Mouse (Mus musculus): ENCODE results near the gene Prss56.

GRCm38 (mm10) chr1:87230606-87231005, 47.5 kb downstream of the Prss56 start:
- TF ChIP-seq POLR2A (IDR thresholded peaks at IDR 0.05; ENCODE audit: low read depth, low read length) (no peak), CTCF (IDR thresholded peaks at IDR 0.05; ENCODE audit: borderline replicate concordance, insufficient read depth, low read length) (no peak)

All from embryonic fibroblast, embryonic 13.5 days (primary cell).